Mouse (Mus musculus): ENCODE measurements around the gene Tnfrsf21.

- TF ChIP-seq POLR2A (IDR thresholded peaks at IDR 0.05; ENCODE audit: borderline replicate concordance, extremely low read depth, insufficient read depth, insufficient read length, poor library complexity, severe bottlenecking) (no peak), CTCF (IDR thresholded peaks at IDR 0.05; ENCODE audit: borderline replicate concordance, extremely low read depth, insufficient read depth, insufficient read length) (no peak)
Measured at GRCm38 (mm10) chr17:43064705-43065104, 48.4 kb downstream of the Tnfrsf21 start.
